Mouse (Mus musculus) kidney, adult 2 months (tissue): ENCODE data around the gene Rbm4. TPM values are rescaled to one million over a fixed set of nuclear protein-coding genes. Genes with fewer than 3 reads are reported as not detected.

Experiments
- DNase-seq: peaks from one replicate; pipeline ENCODE4 v3.0.0; 2021
- H3K27ac ChIP-seq: fragments of 200-500 bp; 2 replicates; pipeline ENCODE4 v1.5.1; 2012; ENCODE audit warnings: low read depth, low read length, control low read depth, inconsistent platforms; ENCODE audit not compliant: insufficient read depth
- H3K27me3 ChIP-seq: fragments of 200-500 bp; replicated peaks from 2 replicates; pipeline ENCODE4 v1.6.1; 2012; ENCODE audit warnings: mild to moderate bottlenecking, moderate library complexity, low read length, inconsistent platforms; ENCODE audit not compliant: control insufficient read depth, insufficient read depth
- H3K36me3 ChIP-seq: fragments of 200-500 bp; 2 replicates; pipeline ENCODE4 v1.6.1; 2012; ENCODE audit warnings: mild to moderate bottlenecking, moderate library complexity, low read length, inconsistent platforms; ENCODE audit not compliant: control insufficient read depth, insufficient read depth
- H3K4me1 ChIP-seq: fragments of 200-500 bp; 2 replicates; pipeline ENCODE4 v1.6.1; 2011; ENCODE audit warnings: low read length; ENCODE audit not compliant: control insufficient read depth, insufficient read depth
- H3K4me3 ChIP-seq: fragments of 200-500 bp; 2 replicates; pipeline ENCODE4 v1.5.1; 2011; ENCODE audit warnings: mild to moderate bottlenecking, low read depth, low read length, control low read depth; ENCODE audit not compliant: insufficient read depth
- CTCF ChIP-seq: fragments of 200-500 bp; conservative IDR thresholded peaks from 2 replicates; pipeline ENCODE4 v1.5.1; 2011; ENCODE audit warnings: low read depth, mild to moderate bottlenecking, control low read depth, low read length, moderate library complexity, mixed read lengths; ENCODE audit not compliant: insufficient read depth, insufficient read length
- POLR2A ChIP-seq: fragments of 200-500 bp; IDR thresholded peaks from one replicate; pipeline ENCODE4 v1.6.1; 2011; ENCODE audit warnings: low read depth, low read length, control low read depth
- WGBS: fragments of 180-500 bp; shearing (Covaris S2); methylation state at CpG from one replicate; pipeline ENCODE4 v1.1.7; 2018; 5-methylcytosine and 5-hydroxymethylcytosine counted together
- polyA plus RNA-seq: library from polyadenylated mRNA; depleted of rRNA; stranded (reverse); fragments of >200 nt; gene quantifications from 2 replicates; pipeline ENCODE4 v1.2.3, GENCODE M21; 2012; rRNA removed

Gene Rbm4
- polyA plus RNA-seq, 1 experiment, result 47.5 TPM

- Histone ChIP-seq H3K27ac (no peak overlapping the region), H3K4me1 (no peaks in the 10 kb centered on the region), H3K36me3 (no peaks in the 10 kb centered on the region), H3K27me3 (no peaks in the 10 kb centered on the region), H3K4me3 (no peak overlapping the region)
- WGBS, result 78% methylated on average over 10 of the region's 10 CpGs
- DNase-seq, result no peak
- no peak for TF ChIP-seq POLR2A
- no peak for TF ChIP-seq CTCF
Measured at GRCm38 (mm10) chr19:4741482-4741881, 52.2 kb downstream of the Rbm4 start.

GRCm38 (mm10) chr19:4739762-4740161 is 53.9 kb downstream of the Rbm4 start:
- no peaks in the 10 kb centered on the region for H3K27me3 ChIP-seq
- H3K4me3 ChIP-seq, result no peak overlapping the region

GRCm38 (mm10) chr19:4739053-4739452 is 54.6 kb downstream of the Rbm4 start:
- Histone ChIP-seq H3K36me3 (no peaks in the 10 kb centered on the region), H3K4me1 (no peaks in the 10 kb centered on the region), H3K27ac (no peak overlapping the region), H3K27me3 (no peaks in the 10 kb centered on the region), H3K4me3 (no peak overlapping the region)
- TF ChIP-seq POLR2A, result no peak
- TF ChIP-seq CTCF, result no peak
- whole genome bisulfite sequencing, result 95% methylated on average over 11 of the region's 11 CpGs
- DNase-seq, result no peak

More at GRCm38 (mm10) chr19:4739762-4740161, 53.9 kb downstream of the Rbm4 start:
- H3K4me1 ChIP-seq, result no peaks in the 10 kb centered on the region
- TF ChIP-seq POLR2A (no peak), CTCF (no peak)
- no peak overlapping the region for H3K27ac ChIP-seq
- DNase-seq, result no peak
- 96% methylated on average over 5 of the region's 5 CpGs for WGBS
- H3K36me3 ChIP-seq, result no peaks in the 10 kb centered on the region

- Histone ChIP-seq H3K4me1 (no peaks in the 10 kb centered on the region), H3K27me3 (no peaks in the 10 kb centered on the region), H3K36me3 (no peaks in the 10 kb centered on the region), H3K27ac (no peak overlapping the region), H3K4me3 (no peak overlapping the region)
- TF ChIP-seq POLR2A, result no peak
- no peak for TF ChIP-seq CTCF
- WGBS, result 78% methylated on average over 13 of the region's 13 CpGs
- no peak for DNase-seq
Measured at GRCm38 (mm10) chr19:4737866-4738265, 55.8 kb downstream of the Rbm4 start.

Other genes with a start within 250 kb of the Rbm4 start
- gene Lrfn4, start 178.2 kb downstream of the Rbm4 start, polyA plus RNA-seq, result 6.1 and 8.7 TPM in 2 replicates
- gene Rce1, start 168.3 kb downstream of the Rbm4 start, polyA plus RNA-seq, result 82.2 and 92.8 TPM in 2 replicates
- 1.1 TPM in 2 replicates for gene Gm960, start 95.2 kb downstream of the Rbm4 start, polyA plus RNA-seq
- 11.0 and 12.0 TPM in 2 replicates for gene Sptbn2, start 82.7 kb downstream of the Rbm4 start, polyA plus RNA-seq
- 12.8 TPM in 2 replicates for gene Rbm4b, start 37.4 kb downstream of the Rbm4 start, polyA plus RNA-seq
- 22.3 and 32.0 TPM in 2 replicates for gene Gm21992, start 17.7 kb upstream of the Rbm4 start, polyA plus RNA-seq
- gene Rbm14, start 17.7 kb upstream of the Rbm4 start, polyA plus RNA-seq, result 28.7 and 36.8 TPM in 2 replicates
- 144 and 192 TPM in 2 replicates for gene Ccs, start 45.4 kb upstream of the Rbm4 start, polyA plus RNA-seq
- 0.08 and 0.15 TPM in 2 replicates for gene Ccdc87, start 45.5 kb upstream of the Rbm4 start, polyA plus RNA-seq
- 150 and 249 TPM in 2 replicates for gene Ctsf, start 61.2 kb upstream of the Rbm4 start, polyA plus RNA-seq
- gene Actn3, start 84.0 kb upstream of the Rbm4 start, polyA plus RNA-seq, result 0.61 and 13.4 TPM in 2 replicates
- 19.8 and 26.9 TPM in 2 replicates for gene Zdhhc24, start 84.8 kb upstream of the Rbm4 start, polyA plus RNA-seq
- gene Bbs1, start 112.7 kb upstream of the Rbm4 start, polyA plus RNA-seq, result 10.4 and 10.6 TPM in 2 replicates
- gene Dpp3, start 134.4 kb upstream of the Rbm4 start, polyA plus RNA-seq, result 73.8 and 84.4 TPM in 2 replicates
- 2.7 and 3.6 TPM in 2 replicates for gene Peli3, start 149.2 kb upstream of the Rbm4 start, polyA plus RNA-seq
- gene Mrpl11, start 168.2 kb upstream of the Rbm4 start, polyA plus RNA-seq, result 47.6 and 55.2 TPM in 2 replicates
- gene Npas4, start 196.4 kb upstream of the Rbm4 start, polyA plus RNA-seq, result 0.05 and 0.23 TPM in 2 replicates
- gene Slc29a2, start 230.0 kb upstream of the Rbm4 start, polyA plus RNA-seq, result 14.2 and 14.4 TPM in 2 replicates
- gene B4gat1, start 244.9 kb upstream of the Rbm4 start, polyA plus RNA-seq, result 45.0 and 50.6 TPM in 2 replicates
- 0.46 and 0.66 TPM in 2 replicates for gene AC124502.3, start 245.0 kb upstream of the Rbm4 start, polyA plus RNA-seq
- 36.5 and 38.7 TPM in 2 replicates for gene Brms1, start 247.5 kb upstream of the Rbm4 start, polyA plus RNA-seq